Mouse (Mus musculus) midbrain, embryonic 15.5 days (tissue): ENCODE measurements around the gene Foxred1. TPM values are rescaled to one million over a fixed set of nuclear protein-coding genes. Genes with fewer than 3 reads are reported as not detected.

Source experiments
- ATAC-seq: fragments of 200-750 bp; cut with Nextera tagmentation; replicated peaks from 2 replicates; pipeline ENCODE4 v1.8.0; 2017; ENCODE audit warnings: moderate TSS enrichment
- H3K27ac ChIP-seq: fragments of 300-500 bp; sonication (generic); 2 replicates; pipeline ENCODE4 v1.5.1; 2015; ENCODE audit warnings: mild to moderate bottlenecking, inconsistent platforms
- H3K27me3 ChIP-seq: fragments of 300-500 bp; sonication (generic); replicated peaks from 2 replicates; pipeline ENCODE4 v1.6.1; 2015; ENCODE audit warnings: inconsistent platforms
- H3K36me3 ChIP-seq: fragments of 300-500 bp; sonication (generic); replicated peaks from 2 replicates; pipeline ENCODE4 v1.6.1; 2015; ENCODE audit warnings: inconsistent platforms
- H3K4me1 ChIP-seq: fragments of 300-500 bp; sonication (generic); 2 replicates; pipeline ENCODE4 v1.6.1; 2015; ENCODE audit warnings: inconsistent platforms
- H3K4me2 ChIP-seq: fragments of 300-500 bp; sonication (generic); 2 replicates; pipeline ENCODE4 v1.6.1; 2015; ENCODE audit warnings: inconsistent platforms, mild to moderate bottlenecking, moderate library complexity
- H3K4me3 ChIP-seq: fragments of 300-500 bp; sonication (generic); 2 replicates; pipeline ENCODE4 v1.5.1; 2015; ENCODE audit warnings: mild to moderate bottlenecking, inconsistent platforms
- H3K9ac ChIP-seq: fragments of 300-500 bp; sonication (generic); 2 replicates; pipeline ENCODE4 v1.6.1; 2015; ENCODE audit warnings: mild to moderate bottlenecking, inconsistent platforms
- H3K9me3 ChIP-seq: fragments of 300-500 bp; sonication (generic); 2 replicates; pipeline ENCODE4 v1.6.1; 2016; ENCODE audit warnings: inconsistent platforms
- WGBS: fragments of 180-500 bp; shearing (Covaris S2); methylation state at CpG from one replicate; pipeline ENCODE4 v1.1.7; 2015; ENCODE audit warnings: mixed read lengths; 5-methylcytosine and 5-hydroxymethylcytosine counted together
- polyA plus RNA-seq: library from polyadenylated mRNA; unstranded; fragments of >200 nt; fragmentation: Nextera tagmentation; extraction: Ambion mirVana; gene quantifications from 2 replicates; pipeline ENCODE4 v1.2.1, GENCODE M21; 2015

Gene Foxred1
- polyA plus RNA-seq, result 49.6 and 51.8 TPM in 2 replicates

DNA sequence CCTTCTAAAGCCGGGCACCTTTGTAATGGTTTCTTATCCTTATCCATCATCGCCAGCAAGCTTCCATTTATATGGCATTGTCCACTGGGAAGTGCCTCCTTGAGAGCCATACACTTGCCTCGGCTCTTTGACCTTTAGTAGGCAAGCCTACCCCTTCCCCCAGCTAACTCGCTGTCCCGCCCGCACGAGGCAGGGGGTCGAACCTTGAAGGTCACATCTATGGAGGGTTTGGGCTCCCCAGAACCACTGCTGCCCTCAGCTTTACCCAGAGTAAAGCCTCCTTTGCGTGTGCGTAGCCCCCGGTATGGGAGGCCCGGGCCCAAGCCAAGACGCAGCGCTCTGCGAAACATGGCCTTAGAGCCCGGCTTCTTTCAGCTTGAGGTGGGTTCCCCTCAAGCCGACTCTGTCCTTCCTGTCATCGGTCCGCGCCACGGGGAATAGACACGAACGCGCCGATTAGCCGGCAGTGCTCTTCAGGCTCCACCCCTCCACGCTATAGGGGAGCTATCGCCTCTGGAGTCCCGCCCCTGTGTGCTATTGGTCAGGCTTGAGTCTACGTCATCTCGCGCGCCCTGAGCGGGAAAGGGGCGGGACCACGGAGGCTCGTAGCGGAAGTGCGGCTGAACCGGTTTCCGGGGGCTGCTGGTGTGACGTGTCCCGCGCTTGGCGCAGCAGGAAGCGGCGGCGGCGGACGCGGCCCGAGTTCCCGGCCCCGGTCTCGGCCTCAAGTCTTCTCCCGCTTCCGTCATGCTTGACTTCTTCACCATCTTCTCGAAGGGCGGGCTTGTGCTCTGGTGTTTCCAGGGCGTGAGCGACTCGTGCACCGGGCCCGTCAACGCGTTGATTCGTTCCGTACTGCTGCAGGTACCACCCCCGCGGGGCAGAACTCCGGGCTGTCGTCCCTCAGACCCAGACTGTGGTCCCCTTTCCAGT is at the start of gene Foxred1:
Gene Foxred1 (minus strand): TSS at position 514 of the 933 bp plus-strand sequence.
- Histone ChIP-seq H3K9me3 (no peaks in the 10 kb centered on the region), H3K4me1 (peaks cover 19% of the 10 kb centered on the region), H3K36me3 (peaks cover 38% of the 10 kb centered on the region), H3K27ac (peak within 1 kb of the TSS; percentile 96), H3K4me2 (peak within 1 kb of the TSS; percentile 87), H3K27me3 (no peaks in the 10 kb centered on the region), H3K9ac (peak within 1 kb of the TSS; percentile 82), H3K4me3 (peak within 1 kb of the TSS; percentile 79)
- under 1% methylated on average over 72 of the region's 72 CpGs for WGBS
- peak; percentile 100 for ATAC-seq

DNA sequence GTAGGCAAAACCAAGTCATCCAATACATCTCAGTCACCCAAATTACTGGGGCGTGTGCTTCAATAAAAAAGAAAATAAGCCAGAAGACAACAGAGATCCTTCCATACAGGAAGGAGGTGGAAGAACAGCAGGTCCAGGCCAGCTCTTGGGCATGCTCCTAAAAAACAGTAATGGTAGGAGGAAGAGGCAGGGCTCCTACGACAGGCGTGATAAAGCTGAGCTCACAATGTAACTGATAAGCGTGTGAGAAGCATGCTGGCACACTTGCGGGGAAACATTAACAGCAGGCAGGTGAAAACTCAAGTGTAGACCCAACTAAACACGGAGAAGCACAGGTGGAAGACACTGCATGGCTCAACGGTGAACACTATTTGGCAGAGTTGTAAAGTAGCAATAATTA is 46.5 kb upstream of the Foxred1 start:
- no peaks in the 10 kb centered on the region for H3K36me3 ChIP-seq
- H3K9me3 ChIP-seq, result no peaks in the 10 kb centered on the region
- H3K4me1 ChIP-seq, result no peaks in the 10 kb centered on the region
- H3K27ac ChIP-seq, result no peak overlapping the region
- H3K9ac ChIP-seq, result no peak overlapping the region
- H3K4me2 ChIP-seq, result no peak overlapping the region
- no peaks in the 10 kb centered on the region for H3K27me3 ChIP-seq
- no peak overlapping the region for H3K4me3 ChIP-seq
- 96% methylated on average over 7 of the region's 7 CpGs for WGBS
- no peak for ATAC-seq

- no peaks in the 10 kb centered on the region for H3K4me1 ChIP-seq
- no peak for ATAC-seq
- H3K27ac ChIP-seq, result no peak overlapping the region
- H3K36me3 ChIP-seq, result no peaks in the 10 kb centered on the region
- no peaks in the 10 kb centered on the region for H3K27me3 ChIP-seq
- no peaks in the 10 kb centered on the region for H3K9me3 ChIP-seq
- no peak overlapping the region for H3K4me2 ChIP-seq
- H3K9ac ChIP-seq, result no peak overlapping the region
- H3K4me3 ChIP-seq, result no peak overlapping the region
Measured at GRCm38 (mm10) chr9:35249476-35249875, 38.6 kb upstream of the Foxred1 start.

DNA sequence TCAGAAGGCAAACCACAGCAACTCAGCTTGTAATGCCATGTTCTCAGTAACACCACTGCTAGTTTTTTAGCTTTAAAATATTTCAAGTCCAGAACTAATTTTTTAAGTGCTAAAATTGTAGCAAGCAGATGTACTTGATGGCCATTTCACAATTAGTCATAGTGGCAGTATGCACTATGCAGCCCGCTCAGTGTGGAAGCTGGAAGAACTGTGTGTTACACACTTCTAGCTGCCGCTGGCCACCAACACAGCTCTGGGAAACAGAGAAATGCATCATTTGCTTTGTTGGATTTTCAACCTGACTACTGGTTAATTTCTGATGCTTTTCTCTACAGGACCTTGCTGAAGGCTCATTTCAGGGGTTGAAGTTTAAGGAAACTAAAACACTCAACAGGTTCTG is 36.5 kb upstream of the Foxred1 start:
- Histone ChIP-seq H3K4me2 (no peak overlapping the region), H3K36me3 (no peaks in the 10 kb centered on the region), H3K27me3 (no peaks in the 10 kb centered on the region), H3K4me1 (no peaks in the 10 kb centered on the region), H3K9me3 (no peaks in the 10 kb centered on the region), H3K27ac (no peak overlapping the region), H3K4me3 (no peak overlapping the region), H3K9ac (no peak overlapping the region)
- ATAC-seq, result no peak
- WGBS, result 96% methylated on average over 2 of the region's 2 CpGs

DNA sequence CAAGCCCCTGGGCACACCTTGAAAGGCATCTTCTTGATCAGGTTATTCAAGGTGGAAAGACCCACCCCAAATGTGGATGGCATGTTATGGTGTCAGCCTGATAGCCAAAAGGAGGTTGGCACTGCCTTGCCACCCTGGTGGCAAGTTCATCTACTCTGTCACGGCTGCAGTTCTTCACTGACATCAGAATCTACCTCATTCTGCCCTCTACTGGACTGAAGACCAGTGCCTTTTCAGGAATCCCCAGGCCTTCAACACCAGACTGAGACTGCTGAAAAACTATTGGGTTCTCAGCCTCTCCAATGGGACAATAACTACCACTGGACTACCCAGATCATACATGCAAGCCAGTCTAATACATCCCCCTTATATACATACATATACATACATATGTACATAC is 28.9 kb upstream of the Foxred1 start:
- Histone ChIP-seq H3K9me3 (no peaks in the 10 kb centered on the region), H3K27ac (no peak overlapping the region), H3K4me3 (no peak overlapping the region), H3K36me3 (no peaks in the 10 kb centered on the region), H3K4me1 (no peaks in the 10 kb centered on the region), H3K4me2 (no peak overlapping the region), H3K9ac (no peak overlapping the region), H3K27me3 (no peaks in the 10 kb centered on the region)
- ATAC-seq, result no peak
- WGBS, result 67% methylated on average over 1 of the region's 1 CpGs

DNA sequence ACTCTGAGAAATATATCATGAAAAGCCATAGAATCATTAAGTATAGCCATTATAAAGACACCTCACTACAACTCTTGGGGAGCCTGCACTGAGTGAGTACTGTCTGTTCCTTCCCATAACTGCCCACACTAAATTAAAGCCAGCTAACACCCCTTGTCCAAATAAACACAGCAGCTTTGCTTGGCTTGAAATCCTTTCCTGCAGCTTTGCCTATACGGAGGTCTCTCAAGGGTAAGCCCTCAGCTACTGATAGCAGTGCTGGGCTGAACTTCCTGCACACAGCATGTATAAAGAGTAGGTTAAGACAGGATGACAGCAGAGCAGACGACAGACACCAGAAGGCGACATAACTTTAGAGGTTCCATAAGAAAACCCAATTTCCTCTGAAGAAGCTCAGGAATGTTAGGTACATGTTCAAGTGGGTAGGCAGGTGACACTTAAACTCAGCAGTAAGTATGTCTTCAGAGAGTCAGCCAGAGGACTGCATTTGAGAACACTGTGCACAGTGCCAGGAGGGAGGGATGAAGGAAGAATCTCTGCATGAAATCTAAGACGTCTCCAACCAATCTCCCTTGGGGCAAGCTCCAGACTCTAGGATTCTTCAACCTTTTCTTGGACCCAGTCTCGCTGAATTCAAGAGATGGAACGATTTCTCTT is 28.2 kb upstream of the Foxred1 start:
- no peak overlapping the region for H3K27ac ChIP-seq
- H3K4me1 ChIP-seq, result no peaks in the 10 kb centered on the region
- no peaks in the 10 kb centered on the region for H3K9me3 ChIP-seq
- no peaks in the 10 kb centered on the region for H3K27me3 ChIP-seq
- no peak overlapping the region for H3K4me2 ChIP-seq
- no peak overlapping the region for H3K9ac ChIP-seq
- WGBS, result 81% methylated on average over 6 of the region's 6 CpGs
- no peak for ATAC-seq
- H3K4me3 ChIP-seq, result no peak overlapping the region
- H3K36me3 ChIP-seq, result 0 out of 2 replicates have a peak, but pooled peaks cover 5% of the 10 kb centered on the region

- no peak for ATAC-seq
- Histone ChIP-seq H3K36me3 (0 out of 2 replicates have a peak, but pooled peaks cover 8% of the 10 kb centered on the region), H3K27me3 (no peaks in the 10 kb centered on the region), H3K9me3 (no peaks in the 10 kb centered on the region), H3K4me3 (no peak overlapping the region), H3K9ac (no peak overlapping the region), H3K4me2 (no peak overlapping the region), H3K4me1 (no peaks in the 10 kb centered on the region), H3K27ac (no peak overlapping the region)
- WGBS, result 91% methylated on average over 1 of the region's 1 CpGs
Measured at GRCm38 (mm10) chr9:35238371-35238770, 27.5 kb upstream of the Foxred1 start.

DNA sequence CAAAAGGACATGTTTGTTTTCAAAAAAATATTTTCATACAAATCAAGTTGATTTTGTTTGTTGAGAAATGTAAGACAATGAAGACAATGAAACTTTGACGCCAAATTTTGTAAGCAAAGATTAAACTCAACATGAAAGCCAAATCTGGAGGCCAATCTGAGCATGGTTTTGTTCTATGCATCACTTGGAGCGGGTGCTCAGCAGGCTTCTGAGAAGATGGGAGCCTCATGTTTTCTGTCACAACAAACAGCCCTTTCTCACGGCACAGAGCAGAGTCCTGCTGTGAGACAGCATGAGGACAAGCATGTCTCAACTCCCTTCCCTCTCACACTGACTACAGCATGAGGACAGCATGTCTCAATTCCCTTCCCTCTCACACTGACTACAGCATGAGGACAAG is 25.1 kb upstream of the Foxred1 start:
- 56% methylated on average over 3 of the region's 3 CpGs for WGBS
- H3K9ac ChIP-seq, result no peak overlapping the region
- H3K4me3 ChIP-seq, result no peak overlapping the region
- ATAC-seq, result no peak
- H3K4me2 ChIP-seq, result no peak overlapping the region
- no peaks in the 10 kb centered on the region for H3K4me1 ChIP-seq
- no peaks in the 10 kb centered on the region for H3K27me3 ChIP-seq
- H3K27ac ChIP-seq, result no peak overlapping the region
- 0 out of 2 replicates have a peak, but pooled peaks cover 12% of the 10 kb centered on the region for H3K36me3 ChIP-seq
- no peaks in the 10 kb centered on the region for H3K9me3 ChIP-seq

DNA sequence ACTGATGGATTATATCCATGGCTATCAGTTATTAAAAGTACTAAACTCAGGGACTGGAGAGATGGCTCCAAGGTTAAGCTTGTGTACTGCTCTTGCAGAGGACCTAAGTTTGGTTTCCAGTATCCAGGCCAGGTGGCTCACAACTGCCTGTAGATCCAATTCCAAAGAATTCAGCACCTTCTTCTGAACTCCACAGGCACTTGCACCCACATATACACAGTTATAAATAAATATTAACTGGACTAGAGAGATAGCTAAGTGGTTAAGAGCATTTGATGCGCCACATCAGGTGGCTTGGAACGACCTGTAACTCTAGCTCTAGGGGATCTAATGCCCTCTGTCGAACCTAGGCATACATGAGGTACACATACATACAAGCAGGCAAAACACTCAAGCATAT is 17.8 kb upstream of the Foxred1 start:
- no peak for ATAC-seq
- WGBS, result 92% methylated on average over 3 of the region's 3 CpGs

GRCm38 (mm10) chr9:35223466-35223865 is 12.6 kb upstream of the Foxred1 start:
- Histone ChIP-seq H3K9ac (no peak overlapping the region), H3K27me3 (no peaks in the 10 kb centered on the region), H3K27ac (no peak overlapping the region), H3K4me1 (no peaks in the 10 kb centered on the region), H3K36me3 (peaks cover 27% of the 10 kb centered on the region), H3K4me3 (no peak overlapping the region), H3K4me2 (no peak overlapping the region), H3K9me3 (no peaks in the 10 kb centered on the region)
- ATAC-seq, result no peak
- WGBS, result 92% methylated on average over 3 of the region's 3 CpGs

More for the DNA sequence above, 17.8 kb upstream of the Foxred1 start:
- Histone ChIP-seq H3K9ac (no peak overlapping the region), H3K4me1 (no peaks in the 10 kb centered on the region), H3K4me3 (no peak overlapping the region), H3K4me2 (no peak overlapping the region), H3K27me3 (no peaks in the 10 kb centered on the region), H3K36me3 (peaks cover 16% of the 10 kb centered on the region; the same call in 1 of the 2 replicates), H3K9me3 (no peaks in the 10 kb centered on the region), H3K27ac (no peak overlapping the region)

GRCm38 (mm10) chr9:35217963-35218362 is 7.1 kb upstream of the Foxred1 start:
- no peak for ATAC-seq
- H3K4me1 ChIP-seq, result no peaks in the 10 kb centered on the region
- no peak overlapping the region for H3K27ac ChIP-seq
- peaks cover 57% of the 10 kb centered on the region for H3K36me3 ChIP-seq
- no peaks in the 10 kb centered on the region for H3K27me3 ChIP-seq
- H3K9me3 ChIP-seq, result no peaks in the 10 kb centered on the region
- H3K9ac ChIP-seq, result no peak overlapping the region
- no peak overlapping the region for H3K4me3 ChIP-seq
- H3K4me2 ChIP-seq, result no peak overlapping the region
- WGBS, result 84% methylated on average over 1 of the region's 1 CpGs

DNA sequence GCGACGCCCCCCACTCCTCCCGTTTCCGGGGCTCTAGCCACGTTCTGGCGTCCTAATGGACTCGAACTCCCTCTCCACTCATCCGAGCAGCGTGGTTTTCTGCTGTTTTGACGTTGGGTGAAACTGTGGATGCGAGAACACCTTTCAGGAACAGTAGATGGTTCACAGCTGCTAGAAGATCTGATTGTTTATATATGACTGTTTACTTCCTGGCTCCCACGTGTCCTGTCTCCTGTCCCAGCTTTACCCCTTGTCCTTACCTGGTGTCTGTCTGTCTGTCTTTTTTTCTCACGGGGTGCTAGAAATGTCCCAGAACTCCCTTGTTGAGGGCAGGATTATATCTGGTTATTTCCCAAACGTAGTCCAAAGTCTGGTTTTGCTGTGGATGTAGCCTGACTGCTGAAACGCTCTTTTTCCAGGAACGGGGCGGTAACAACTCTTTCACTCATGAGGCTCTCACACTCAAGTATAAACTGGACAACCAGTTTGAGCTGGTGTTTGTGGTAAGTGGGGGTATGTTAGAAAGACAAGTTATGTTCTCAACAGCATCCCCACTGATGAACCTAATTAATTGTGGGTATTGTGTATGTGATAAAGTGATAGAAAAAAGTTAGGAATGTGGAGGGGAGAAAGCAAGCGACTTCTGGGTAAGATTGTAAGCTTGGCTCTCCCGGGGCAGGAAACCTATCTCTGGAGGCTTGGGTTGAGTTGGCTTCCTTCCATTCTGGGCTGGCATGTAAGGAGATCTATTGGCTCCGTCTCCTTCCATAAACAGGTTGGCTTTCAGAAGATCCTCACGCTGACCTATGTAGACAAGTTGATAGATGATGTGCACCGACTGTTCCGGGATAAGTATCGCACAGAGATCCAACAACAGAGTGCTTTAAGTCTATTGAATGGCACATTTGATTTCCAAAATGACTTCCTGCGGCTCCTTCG is 987 bp upstream of the Foxred1 start:
- no peak for ATAC-seq
- peaks cover 19% of the 10 kb centered on the region for H3K4me1 ChIP-seq
- H3K9me3 ChIP-seq, result no peaks in the 10 kb centered on the region
- H3K27ac ChIP-seq, result peak overlapping the region; percentile 96; the same call in 1 of the 2 replicates
- H3K9ac ChIP-seq, result peak overlapping the region; percentile 70
- H3K27me3 ChIP-seq, result no peaks in the 10 kb centered on the region
- peak overlapping the region; percentile 77 for H3K4me2 ChIP-seq
- H3K4me3 ChIP-seq, result peak overlapping the region; percentile 79
- peaks cover 40% of the 10 kb centered on the region for H3K36me3 ChIP-seq
- WGBS, result 36% methylated on average over 26 of the region's 26 CpGs
